Mouse (Mus musculus): Measurements from ENCODE around the gene Lin28b. TPM values are rescaled to one million over a fixed set of nuclear protein-coding genes. Genes with fewer than 3 reads are reported as not detected.

Gene Lin28b
- 1 to 10 TPM; 3.9 to 5.3 TPM for total RNA-seq (2021)

DNA sequence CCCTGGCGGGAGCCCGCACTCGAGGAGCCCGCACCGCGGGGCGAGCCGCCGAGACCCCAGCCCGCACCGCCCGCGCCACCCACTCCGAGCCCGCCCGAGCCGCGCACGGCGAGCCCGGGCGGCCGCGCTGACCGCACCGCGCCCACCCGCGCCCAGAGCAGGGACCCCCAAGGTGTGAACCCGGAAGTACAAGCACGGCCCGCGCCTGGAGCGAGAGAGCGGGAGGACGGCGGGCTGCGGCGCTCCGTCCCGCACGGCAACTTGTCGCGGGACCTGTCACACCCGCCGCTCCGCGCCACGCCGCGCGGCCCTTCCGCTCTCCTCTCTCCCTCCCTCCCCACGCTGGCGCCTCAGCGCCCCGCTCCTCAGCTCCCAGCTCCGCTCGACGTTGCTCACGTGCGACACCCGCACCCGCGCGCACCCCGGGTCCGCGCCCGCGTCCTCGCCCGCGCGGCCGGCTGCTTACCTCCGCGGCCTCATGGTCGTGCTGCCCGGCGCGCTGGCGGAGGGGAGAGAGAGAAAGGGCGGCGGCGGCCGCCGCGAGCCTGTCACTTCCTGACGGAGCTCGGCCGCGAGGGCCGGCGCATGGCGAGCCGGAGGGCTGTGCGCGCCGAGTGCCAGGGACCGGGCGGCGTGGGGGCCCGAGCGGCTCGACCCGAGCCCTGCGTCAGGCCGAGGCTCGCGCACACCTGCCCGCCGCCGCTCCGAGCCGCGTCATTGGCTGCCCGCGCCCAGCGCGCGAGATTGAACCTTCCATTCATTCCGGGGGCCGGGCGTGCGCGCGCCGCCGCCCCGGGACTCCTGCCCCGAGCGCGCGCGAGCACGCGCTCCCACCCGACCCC, at the start of gene Lin28b:
TSS of gene Lin28b (minus strand) at position 635 of the 842 bp plus-strand sequence.
- intact Hi-C loops (cut with DNase I), result loop anchor here (5.0 kb wide), 1 partner anchor 959 kb away; the partner anchor contains the start of gene Prdm1
- DNase-seq (ENCODE audit: low spot score in 2 of 2), result peak; percentile 64 to 81

DNA sequence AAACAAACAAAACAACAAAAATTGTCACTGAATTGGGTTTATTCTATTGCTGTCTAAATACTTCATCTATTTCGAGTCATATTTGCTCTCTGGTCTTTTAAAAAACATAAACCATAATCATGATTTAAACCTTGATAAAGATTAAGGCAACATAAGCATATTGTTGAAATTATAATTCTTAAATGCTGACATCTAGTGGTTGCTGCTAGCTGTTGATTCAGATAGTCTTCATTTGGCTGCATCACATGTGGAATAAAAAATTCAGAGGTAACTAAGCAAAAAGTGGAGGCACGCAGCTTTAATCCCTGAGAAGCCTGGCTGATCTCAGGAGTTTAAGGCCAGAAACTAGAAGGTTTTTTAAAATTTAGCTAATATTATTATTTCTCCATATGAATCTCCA, 25.6 kb upstream of the Lin28b start:
- peak in 1 of 2 experiments; percentile 4 for DNase-seq (ENCODE audit: low spot score in 2 of 2)
- intact Hi-C loops (cut with DNase I), result loop anchor here (1.0 kb wide), 1 partner anchor 129 kb away; no protein-coding TSS in a partner anchor

DNA sequence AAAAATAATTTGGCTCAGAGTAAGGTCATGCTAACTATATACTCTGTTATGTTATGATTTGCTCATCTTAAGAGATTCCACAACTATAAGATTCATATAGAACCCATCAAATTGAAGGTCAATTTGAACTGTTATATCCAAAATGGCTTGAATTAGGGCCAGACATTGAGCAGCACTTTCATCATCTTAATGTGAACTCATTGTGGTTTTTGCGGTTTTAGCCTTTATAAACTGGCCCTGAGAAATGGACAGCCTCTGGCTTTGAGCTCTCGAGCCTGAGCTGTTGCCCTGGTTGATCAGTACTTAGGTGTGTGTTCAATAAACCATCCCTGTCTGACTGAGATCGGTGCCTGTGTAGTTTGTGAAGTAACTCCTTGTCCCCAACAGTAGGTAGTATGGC, 24.5 kb upstream of the Lin28b start:
- intact Hi-C loops (cut with DNase I), result loop anchor here (1.0 kb wide), 1 partner anchor 128 kb away; no protein-coding TSS in a partner anchor
- no peak for DNase-seq (ENCODE audit: low spot score in 2 of 2)

DNA sequence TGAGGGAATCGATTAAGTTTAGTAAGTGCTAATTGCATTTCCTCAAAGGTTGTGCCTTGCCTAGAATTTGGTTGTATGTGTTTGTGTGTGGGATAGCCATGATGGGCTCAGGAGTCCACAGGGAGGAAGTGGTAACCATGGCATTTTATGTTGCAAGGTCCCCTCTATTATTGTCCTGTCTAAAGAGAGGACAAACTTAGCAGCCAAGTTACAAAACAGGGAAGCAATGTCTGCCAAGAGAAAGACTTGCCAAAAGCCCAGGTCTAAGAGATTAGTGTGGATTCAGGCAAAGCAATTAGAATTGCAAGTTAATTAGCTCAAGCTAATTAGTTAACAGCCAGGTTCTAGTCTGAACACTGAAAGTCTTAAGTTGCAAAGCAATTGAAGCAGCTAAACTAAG, 14.1 kb upstream of the Lin28b start:
- intact Hi-C loops (cut with DNase I), result no loop called here
- DNase-seq (ENCODE audit: low spot score in 2 of 2), result no peak

DNA sequence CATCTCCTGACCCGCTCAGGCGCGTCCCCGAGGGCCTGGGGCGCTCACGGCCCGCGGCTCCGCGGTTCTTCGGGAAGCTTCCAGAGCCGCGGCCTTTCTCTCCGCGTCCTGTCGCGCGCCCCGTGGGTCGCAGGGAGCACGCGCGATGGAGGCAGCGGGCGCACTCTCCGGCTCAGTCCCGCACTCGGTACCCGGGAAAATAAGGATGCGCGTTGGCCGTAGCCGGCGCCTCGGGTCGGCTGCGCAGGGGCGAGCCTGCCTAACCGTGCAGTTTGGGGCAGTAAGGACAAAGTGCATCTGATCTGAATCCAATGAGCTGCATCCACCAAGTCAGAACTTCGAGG, 380 bp upstream of the Lin28b start:
- intact Hi-C loops (cut with DNase I), result loop anchor here (5.0 kb wide), 1 partner anchor 959 kb away; the partner anchor contains the start of gene Prdm1

DNA sequence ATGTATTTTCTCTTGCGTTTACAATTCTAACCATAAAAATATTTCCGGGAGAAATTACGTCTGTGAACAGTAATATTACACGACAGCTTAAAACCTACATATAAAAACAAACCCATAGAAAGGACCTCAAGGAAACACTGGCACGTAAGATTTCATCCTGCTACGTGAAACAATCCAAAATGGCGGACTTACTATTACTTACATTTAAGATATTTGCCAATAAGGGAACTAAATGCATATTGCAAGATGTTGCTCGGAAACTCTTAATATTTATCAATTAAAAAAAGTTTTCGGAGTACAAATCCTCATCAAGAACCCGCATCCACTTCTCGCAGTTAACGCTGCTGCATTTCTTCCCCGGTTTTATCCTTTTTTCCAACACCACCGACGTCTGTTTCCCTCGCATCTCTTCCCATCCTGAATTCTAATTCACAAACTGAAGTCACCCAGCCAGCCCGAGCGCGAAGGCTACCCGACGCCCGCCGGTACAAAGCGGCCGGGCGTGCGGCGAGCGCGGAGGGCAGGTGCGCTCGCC, 902 bp downstream of the Lin28b start:
- intact Hi-C loops (cut with DNase I), result loop anchor here (5.0 kb wide), 1 partner anchor 958 kb away; the partner anchor contains the start of gene Prdm1
- peak in 1 of 2 experiments; percentile 14 for DNase-seq (ENCODE audit: low spot score in 2 of 2)

More for the DNA sequence above, 380 bp upstream of the Lin28b start:
- DNase-seq (ENCODE audit: low spot score in 2 of 2), result no peak

DNA sequence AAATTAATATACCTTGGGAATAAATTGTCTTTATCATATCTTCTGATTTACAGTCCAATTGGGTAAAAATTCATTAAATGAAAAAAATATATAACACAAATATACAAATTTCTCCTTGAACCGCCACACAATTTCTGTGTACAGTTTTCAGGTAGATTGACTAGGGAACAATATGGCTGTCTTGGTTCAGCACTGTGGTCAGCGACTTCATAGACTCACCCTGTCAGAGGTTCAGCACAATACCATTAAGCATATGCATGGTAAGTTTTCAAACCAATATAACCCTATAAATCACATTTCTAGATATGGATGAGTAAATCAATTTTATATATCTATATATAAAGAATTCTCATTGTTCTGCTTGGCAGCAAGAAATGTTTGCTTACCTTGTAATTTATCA, 3.0 kb downstream of the Lin28b start:
- intact Hi-C loops (cut with DNase I), result no loop called here
- no peak for DNase-seq (ENCODE audit: low spot score in 2 of 2)

DNA sequence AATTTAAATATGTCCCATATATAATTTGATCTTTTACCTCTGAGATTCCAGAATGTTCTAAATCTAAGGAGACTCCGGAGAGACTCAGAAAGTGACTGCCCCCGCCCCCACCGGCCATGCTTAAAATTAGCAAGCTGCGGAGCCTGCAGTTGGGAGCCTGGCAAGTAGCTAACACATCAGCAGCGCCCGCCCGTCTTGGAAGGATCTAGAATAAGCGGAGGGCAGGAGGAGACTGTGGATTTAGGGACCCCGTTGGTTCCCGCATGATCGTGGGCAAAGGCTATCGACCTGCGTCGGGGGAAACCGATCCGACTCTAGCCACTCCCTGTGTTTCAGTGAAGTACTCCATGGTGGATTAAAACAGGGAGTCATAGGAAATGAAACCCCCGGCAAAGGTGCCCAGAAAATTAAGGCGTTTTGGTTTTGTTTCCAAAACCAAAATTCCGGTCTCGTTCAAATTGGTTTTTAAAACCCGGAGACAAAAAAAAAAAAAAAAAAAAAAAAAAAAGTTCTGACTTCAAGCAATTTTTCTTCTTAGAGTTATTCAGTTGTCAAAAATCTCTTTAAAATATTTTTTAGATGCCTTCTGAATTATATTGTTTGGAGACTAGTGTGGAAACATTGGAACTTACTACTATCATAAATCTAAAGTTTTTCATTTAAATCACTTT, 12.4 kb downstream of the Lin28b start:
- peak; percentile 13 to 19 for DNase-seq (ENCODE audit: low spot score in 2 of 2)

DNA sequence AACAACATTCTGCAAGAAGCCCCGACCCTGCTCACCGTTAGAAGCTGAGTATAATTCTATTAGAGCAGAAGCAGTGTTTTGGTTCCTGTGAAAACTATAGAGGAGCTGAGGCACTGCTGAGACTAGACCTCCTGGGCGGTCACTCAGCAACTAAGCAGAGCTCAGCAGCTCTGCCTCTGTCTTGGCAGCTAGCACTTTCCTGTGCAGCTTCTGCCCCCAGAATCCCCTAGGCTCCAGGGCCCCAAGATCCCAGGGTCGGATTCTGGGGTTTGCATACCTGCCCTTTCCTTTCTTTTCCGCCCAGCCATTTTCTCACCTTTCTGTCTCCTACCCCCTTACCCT, 13.1 kb downstream of the Lin28b start:
- intact Hi-C loops (cut with DNase I), result loop anchor here (5.0 to 10.0 kb wide), 2 partner anchors 946 to 1018 kb away; partner anchors contain the start of gene Prdm1
- DNase-seq (ENCODE audit: low spot score in 2 of 2), result no peak

More for the DNA sequence above, 12.4 kb downstream of the Lin28b start:
- intact Hi-C loops (cut with DNase I), result loop anchor here (5.0 to 10.0 kb wide), 2 partner anchors 946 to 1019 kb away; partner anchors contain the start of gene Prdm1

DNA sequence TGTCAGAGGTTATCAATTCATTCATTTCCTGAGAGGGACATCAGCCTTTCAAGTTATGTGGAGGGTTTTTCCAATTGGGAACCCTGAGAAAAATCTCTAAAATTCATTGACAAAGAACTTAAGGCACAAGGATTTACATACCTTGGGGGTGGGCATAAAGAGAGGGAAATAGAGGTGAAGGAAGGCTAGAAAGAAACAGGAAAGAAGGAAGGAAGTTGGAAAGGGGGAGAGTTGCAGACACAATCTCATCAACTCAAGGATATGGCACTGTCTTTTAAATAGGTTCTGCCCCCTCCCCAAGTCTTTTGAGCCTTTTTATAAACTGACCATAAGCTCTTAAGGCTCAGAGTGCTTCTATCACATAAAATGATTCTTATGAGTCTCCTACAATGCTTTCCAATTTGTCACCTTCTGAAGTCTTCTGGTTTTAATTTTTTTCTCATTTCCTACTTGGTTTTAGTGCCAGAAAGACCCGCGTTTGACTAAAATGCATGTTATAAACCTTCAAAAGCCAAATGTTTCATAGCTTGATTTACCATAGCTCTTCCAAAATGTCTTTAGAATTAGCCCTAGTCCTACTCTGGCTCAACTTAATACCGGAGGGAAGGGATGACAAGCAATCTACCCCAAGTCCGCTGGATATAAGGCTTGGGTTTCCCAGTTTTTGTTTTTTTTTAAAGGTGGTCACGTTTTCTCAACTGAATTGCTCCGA, 13.6 kb downstream of the Lin28b start:
- no peak for DNase-seq (ENCODE audit: low spot score in 2 of 2)
- intact Hi-C loops (cut with DNase I), result loop anchor here (5.0 to 10.0 kb wide), 2 partner anchors 945 to 1018 kb away; partner anchors contain the start of gene Prdm1

DNA sequence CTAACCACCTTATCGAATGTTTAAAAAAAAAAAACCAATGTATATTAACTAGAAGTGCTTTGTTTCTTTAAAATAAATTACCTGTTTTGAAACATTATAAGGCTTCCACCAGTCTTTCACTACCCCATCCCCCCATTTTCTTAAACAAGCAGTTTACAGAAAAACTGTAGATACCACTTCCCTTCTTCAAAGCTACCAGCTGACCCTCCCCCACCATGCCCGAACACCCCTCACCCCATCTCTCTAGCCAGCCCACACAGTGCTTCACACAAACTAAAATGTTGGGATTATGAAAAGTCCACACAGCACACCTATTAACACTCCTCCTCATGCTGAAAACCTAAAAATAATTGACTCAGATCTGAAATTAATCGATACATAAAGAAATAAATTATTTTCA, 14.9 kb downstream of the Lin28b start:
- intact Hi-C loops (cut with DNase I), result loop anchor here (5.0 to 10.0 kb wide), 2 partner anchors 944 to 1017 kb away; partner anchors contain the start of gene Prdm1
- DNase-seq (ENCODE audit: low spot score in 2 of 2), result no peak

DNA sequence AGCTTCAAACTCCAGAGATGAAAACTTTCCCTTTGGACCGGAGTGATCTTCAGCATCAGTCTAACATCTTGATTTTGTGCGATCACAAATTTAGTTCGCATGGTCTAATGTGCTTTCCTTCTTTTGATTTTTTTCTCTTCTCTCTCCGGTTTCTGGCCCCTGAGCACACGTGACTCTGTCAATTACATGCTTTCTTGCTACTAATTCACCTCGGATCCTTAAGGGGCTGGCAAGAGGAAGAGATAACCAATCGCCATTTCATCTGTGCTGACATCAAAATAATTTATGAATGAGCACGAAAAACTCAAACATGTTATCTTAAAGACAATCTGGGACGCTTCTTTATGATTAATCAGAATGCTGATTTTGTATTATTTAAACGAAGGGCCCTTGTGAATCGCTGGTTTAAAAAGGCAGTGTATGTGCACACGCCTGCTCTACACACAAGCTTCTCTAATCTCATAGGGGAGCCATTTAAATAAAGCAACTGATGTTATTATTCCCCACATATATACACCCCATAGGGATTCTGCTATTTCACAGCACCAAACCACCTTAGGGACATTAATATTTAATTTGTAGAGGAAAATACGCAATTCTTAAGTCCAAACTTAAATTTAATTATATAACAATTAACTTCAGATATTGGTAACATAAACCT, 16.0 kb downstream of the Lin28b start:
- intact Hi-C loops (cut with DNase I), result loop anchor here (5.0 to 10.0 kb wide), 2 partner anchors 943 to 1015 kb away; partner anchors contain the start of gene Prdm1
- no peak for DNase-seq (ENCODE audit: low spot score in 2 of 2)

DNA sequence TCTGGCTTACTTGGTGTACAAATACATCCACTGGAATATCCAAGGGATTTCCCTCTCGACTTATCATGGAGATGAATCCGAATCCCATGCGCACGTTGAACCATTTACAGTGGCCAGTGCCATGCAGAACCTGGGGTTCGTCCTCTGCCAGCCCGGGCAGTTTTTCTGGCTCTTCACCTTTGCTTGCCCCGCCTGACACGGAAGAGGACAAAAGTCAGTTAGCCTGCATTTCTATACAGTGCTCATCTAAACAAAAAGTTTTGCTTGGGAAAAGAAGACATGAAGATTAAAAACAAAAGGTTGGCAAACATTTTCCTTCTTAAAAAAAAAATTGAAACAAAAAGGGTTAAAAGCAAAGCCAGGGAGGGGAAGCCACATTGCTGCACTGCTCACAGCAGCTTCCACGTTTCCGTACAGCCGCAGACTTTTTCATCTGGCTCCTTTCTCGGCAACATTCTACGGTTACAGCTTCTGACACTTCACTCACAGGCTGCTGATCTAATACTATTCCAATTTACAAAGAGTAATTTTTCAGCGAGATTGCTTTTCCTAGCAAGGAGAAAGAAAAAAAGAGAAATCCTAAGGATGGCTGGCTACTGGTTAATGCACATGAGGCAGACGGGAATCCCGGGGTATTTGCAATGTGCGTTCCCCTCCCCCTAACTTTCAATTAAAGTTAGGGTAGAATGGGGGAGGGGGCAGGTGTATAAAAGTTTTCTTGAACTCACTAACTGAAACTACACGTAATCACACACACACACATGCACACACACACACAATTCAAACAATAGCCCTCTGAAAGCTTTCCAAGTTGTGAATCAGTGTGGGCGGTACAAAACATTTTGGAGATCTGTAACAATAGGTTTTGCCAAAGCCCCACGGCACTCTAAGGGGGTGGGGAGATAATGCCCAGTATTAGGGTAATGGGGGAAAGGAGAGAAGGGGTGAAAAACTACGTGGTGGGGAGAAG, 16.9 kb downstream of the Lin28b start:
- DNase-seq (ENCODE audit: low spot score in 2 of 2), result no peak
- intact Hi-C loops (cut with DNase I), result no loop called here

DNA sequence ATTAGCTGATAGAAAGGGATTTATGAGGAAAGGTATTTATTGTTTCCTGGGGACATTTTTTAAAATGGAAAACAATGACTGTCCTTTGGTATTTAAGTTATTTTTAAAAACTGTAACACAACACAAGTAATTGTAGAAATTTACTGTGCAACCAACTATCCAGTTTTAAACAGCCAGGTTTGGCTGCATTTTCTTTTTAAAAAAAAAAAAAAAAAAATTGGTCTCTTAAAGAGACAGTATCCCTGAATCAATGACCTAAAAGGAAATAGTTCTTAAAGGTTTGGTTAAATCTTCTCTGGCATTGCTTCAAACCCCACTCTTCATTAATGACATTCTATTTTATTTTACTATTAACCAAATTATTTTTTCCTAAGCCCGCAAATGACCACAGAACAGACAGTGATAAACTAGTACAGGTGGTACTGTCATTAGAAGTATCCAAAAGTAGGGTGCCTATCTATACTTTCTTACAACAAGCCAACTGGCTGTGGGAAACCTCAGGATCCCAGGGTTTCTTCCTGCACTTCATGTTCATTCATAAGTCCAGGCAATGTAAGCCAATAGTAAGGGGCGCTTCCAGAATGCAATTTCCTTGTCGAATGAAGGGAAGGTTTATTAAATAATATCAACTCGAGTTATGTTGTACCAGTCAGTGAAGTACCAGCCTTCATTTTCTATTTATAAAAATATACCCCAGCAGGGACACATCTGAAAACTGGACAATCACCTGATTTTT, 17.8 kb downstream of the Lin28b start:
- DNase-seq (ENCODE audit: low spot score in 2 of 2), result no peak
- intact Hi-C loops (cut with DNase I), result no loop called here

DNA sequence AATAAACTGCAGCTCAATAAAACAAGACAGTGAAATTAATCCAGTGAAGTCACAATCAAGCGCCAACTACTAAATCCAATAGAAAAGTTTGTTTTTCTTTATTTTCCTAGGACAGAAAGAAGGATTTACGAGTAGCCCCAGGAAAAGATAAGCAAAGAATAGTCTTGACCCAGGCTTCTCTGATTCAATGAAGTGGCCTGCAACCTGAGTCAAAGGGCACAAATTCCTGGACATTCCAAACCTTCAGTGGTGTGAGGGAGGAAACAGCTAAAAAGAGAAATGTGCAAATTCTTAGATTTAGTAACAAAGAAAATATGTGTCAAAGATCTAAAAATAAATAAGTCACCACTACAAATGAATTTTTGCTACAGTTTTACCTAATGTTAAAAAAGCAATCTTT, 27.6 kb downstream of the Lin28b start:
- intact Hi-C loops (cut with DNase I), result no loop called here

DNA sequence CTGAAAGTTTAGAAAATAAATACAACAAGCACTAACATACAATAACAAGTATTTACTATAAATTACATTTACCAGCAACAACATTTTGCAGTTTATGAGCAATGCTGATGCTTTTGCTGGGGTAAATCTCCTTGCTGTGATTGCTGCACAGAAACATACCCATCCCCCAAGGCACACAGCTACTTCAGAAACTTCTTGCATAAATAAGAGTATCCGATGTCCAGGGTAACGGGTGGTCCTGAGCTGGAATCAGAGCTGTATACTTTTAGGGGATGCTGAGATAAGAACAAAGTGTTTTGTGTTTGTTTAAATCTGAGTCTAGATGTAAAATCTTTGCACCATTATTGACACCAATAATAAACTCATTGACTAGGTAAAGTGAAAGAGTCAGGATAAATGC, 28.1 kb downstream of the Lin28b start:
- DNase-seq (ENCODE audit: low spot score in 2 of 2), result no peak
- intact Hi-C loops (cut with DNase I), result no loop called here

More for the DNA sequence above, 27.6 kb downstream of the Lin28b start:
- DNase-seq (ENCODE audit: low spot score in 2 of 2), result no peak

DNA sequence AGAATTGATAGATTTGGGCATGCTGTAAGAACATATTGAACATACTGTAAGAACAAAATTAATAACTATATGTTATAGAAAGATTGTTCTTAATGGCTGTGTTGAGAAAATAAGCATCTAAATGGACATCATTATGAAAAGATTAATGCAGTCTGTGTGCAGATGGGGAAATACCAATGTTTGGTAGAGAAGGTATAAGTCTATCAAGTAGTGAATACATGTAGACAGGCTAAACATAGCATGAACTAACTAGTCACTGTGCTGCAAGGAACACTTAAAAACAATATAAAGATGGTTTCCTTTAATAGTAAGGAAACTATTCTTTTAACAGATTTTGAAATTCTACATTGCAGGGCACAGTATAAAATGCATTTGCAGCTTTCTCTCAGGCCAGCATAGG, 39.6 kb downstream of the Lin28b start:
- intact Hi-C loops (cut with DNase I), result no loop called here
- no peak for DNase-seq (ENCODE audit: low spot score in 2 of 2)

Data from left cerebral cortex, postnatal 25 days (tissue).